Mouse (Mus musculus) C3H10T1/2 (cell line): ENCODE results near the gene Tmc4. TPM values are rescaled to one million over a fixed set of nuclear protein-coding genes. Genes with fewer than 3 reads are reported as not detected.

Source experiments
- polyA plus RNA-seq, 2 experiments: library from polyadenylated mRNA; unstranded; fragments of >200 nt; fragmentation: generic; extraction: Trizol; gene quantifications; one replicate each; pipeline ENCODE4 v1.2.1; 2012; ENCODE audit warnings: missing spikeins in 2 of 2

Gene Tmc4
- polyA plus RNA-seq, result 1 to 10 TPM in 1 of 2 experiments, under 1 TPM in 1; 0.41 to 3.0 TPM

GRCm38 (mm10) chr7:3677342-3677741 lies at the start of gene Tmc4:
TSS of gene Tmc4 (minus strand) at chr7:3677553.

GRCm38 (mm10) chr7:3720268-3720667 lies 42.9 kb upstream of the Tmc4 start, which contains the start of gene Pirb:
TSS of gene Pirb (minus strand) at chr7:3720391.

GRCm38 (mm10) chr7:3703879-3704441 lies 26.6 kb upstream of the Tmc4 start, which contains the start of gene Rps9:
TSS of gene Rps9 (plus strand) at chr7:3703993.

GRCm38 (mm10) chr7:3692987-3693808 lies 15.8 kb upstream of the Tmc4 start, which contains the start of gene Mboat7:
TSS of gene Mboat7 (minus strand) at chr7:3693523.

GRCm38 (mm10) chr7:3692382-3692986 lies 15.1 kb upstream of the Tmc4 start, which contains the start of gene Tsen34:
TSS of gene Tsen34 (plus strand) at chr7:3692863.

GRCm38 (mm10) chr7:3665215-3666114 lies 11.9 kb downstream of the Tmc4 start, which contains the start of gene Leng1:
TSS of gene Leng1 (minus strand) at chr7:3665840.

GRCm38 (mm10) chr7:3644672-3645487 lies 32.5 kb downstream of the Tmc4 start, which contains the start of gene Cnot3:
TSS of gene Cnot3 (plus strand) at chr7:3645268.

GRCm38 (mm10) chr7:3629543-3630477 lies 47.5 kb downstream of the Tmc4 start, which contains the start of the genes Tfpt and Prpf31:
TSS of gene Tfpt (minus strand) at chr7:3629929.
TSS of gene Prpf31 (plus strand) at chr7:3629985.

GRCm38 (mm10) chr7:3617242-3617995 lies 59.9 kb downstream of the Tmc4 start, which contains the start of gene Ndufa3:
TSS of gene Ndufa3 (plus strand) at chr7:3617373.

GRCm38 (mm10) chr7:3616057-3616388 lies 61.3 kb downstream of the Tmc4 start, which contains the start of gene Oscar:
TSS of gene Oscar (minus strand) at chr7:3616157.

Other genes with a start within 250 kb of the Tmc4 start
- not detected for gene Tarm1, start 174.9 kb downstream of the Tmc4 start, polyA plus RNA-seq
- gene Oscar, start 61.4 kb downstream of the Tmc4 start, polyA plus RNA-seq, result under 1 TPM; 0.02 to 0.05 TPM
- 100 to 1,000 TPM; 586 to 641 TPM for gene Ndufa3, start 60.2 kb downstream of the Tmc4 start, polyA plus RNA-seq
- 10 to 100 TPM; 24.9 to 28.3 TPM for gene Tfpt, start 47.6 kb downstream of the Tmc4 start, polyA plus RNA-seq
- gene Prpf31, start 47.6 kb downstream of the Tmc4 start, polyA plus RNA-seq, result 10 to 100 TPM; 41.4 to 67.7 TPM
- 10 to 100 TPM; 50.5 to 73.1 TPM for gene Cnot3, start 32.3 kb downstream of the Tmc4 start, polyA plus RNA-seq
- gene Leng1, start 11.7 kb downstream of the Tmc4 start, polyA plus RNA-seq, result 10 to 100 TPM in 1 of 2 experiments, 1 to 10 TPM in 1; 7.6 to 11.3 TPM
- gene Tsen34, start 15.3 kb upstream of the Tmc4 start, polyA plus RNA-seq, result 100 to 1,000 TPM; 228 to 238 TPM
- 10 to 100 TPM; 31.5 to 50.0 TPM for gene Mboat7, start 16.0 kb upstream of the Tmc4 start, polyA plus RNA-seq
- 1,000 to 10,000 TPM; 3,467 to 3,490 TPM for gene Rps9, start 26.4 kb upstream of the Tmc4 start, polyA plus RNA-seq
- not detected for gene Pirb, start 42.8 kb upstream of the Tmc4 start, polyA plus RNA-seq
- not detected for gene Gm15448, start 148.1 kb upstream of the Tmc4 start, polyA plus RNA-seq
- gene Pira2, start 167.5 kb upstream of the Tmc4 start, polyA plus RNA-seq, result not detected
- gene Gm14548, start 220.6 kb upstream of the Tmc4 start, polyA plus RNA-seq, result not detected
- gene Lilra6, start 237.9 kb upstream of the Tmc4 start, polyA plus RNA-seq, result not detected